Mouse (Mus musculus): ENCODE data around the gene Grin1.

DNA sequence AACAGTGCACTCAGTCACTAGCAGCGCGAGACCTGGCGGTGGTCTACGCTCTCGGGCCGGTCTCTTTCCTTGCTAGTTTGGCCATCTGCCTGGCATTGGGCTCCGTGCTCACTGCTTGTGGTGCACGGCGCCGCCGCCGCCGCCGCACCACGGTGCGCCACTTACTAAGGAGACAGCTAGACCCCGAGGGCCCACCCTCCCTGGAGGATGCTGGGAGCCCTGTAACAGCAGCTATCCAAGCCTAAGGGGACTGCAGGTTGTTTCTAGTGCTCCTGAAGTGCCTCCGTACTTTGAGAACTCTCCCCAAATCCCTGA, 28.2 kb downstream of the Grin1 start:
- TF ChIP-seq CTCF (IDR thresholded peaks at IDR 0.05; ENCODE audit: low read depth) = no peak
- no peak for TF ChIP-seq EP300 (optimal IDR thresholded peaks at IDR 0.05)

All from stomach, postnatal 0 days (tissue).